Mouse (Mus musculus): ENCODE data around the gene Elof1. TPM values are rescaled to one million over a fixed set of nuclear protein-coding genes. Genes with fewer than 3 reads are reported as not detected.
"Not testable (repeated sequence)": the region's sequence is repeated elsewhere in the genome, so short reads cannot be mapped to it uniquely, and the experiment has no call there.

Elof1 gene
- polyA plus RNA-seq, 1 experiment: 12.4 TPM

GRCm38 (mm10) chr9:22085022-22085834 is 31.7 kb downstream of the Elof1 start, which contains the start of gene Ecsit:
Gene Ecsit, minus strand, starts transcription at chr9:22085438.
- H3K9me3 ChIP-seq (ENCODE audit: control insufficient read depth, low read length): no peaks in the 10 kb centered on the region
- TF ChIP-seq TAL1 (IDR thresholded peaks at IDR 0.05; ENCODE audit: low read length) (no peak), GATA1 (IDR thresholded peaks at IDR 0.05; ENCODE audit: low read length) (no peak)

GRCm38 (mm10) chr9:22084667-22085021 is 32.3 kb downstream of the Elof1 start:
- peaks cover 26% of the 10 kb centered on the region for H3K4me1 ChIP-seq (ENCODE audit: control insufficient read depth)
- H3K36me3 ChIP-seq (ENCODE audit: control insufficient read depth): peaks cover 16% of the 10 kb centered on the region
- TF ChIP-seq GATA1 (IDR thresholded peaks at IDR 0.05; ENCODE audit: low read length) (no peak), TAL1 (IDR thresholded peaks at IDR 0.05; ENCODE audit: low read length) (no peak)
- peak overlapping the region; percentile 78 for H3K4me3 ChIP-seq (replicated peaks)
- no peaks in the 10 kb centered on the region for H3K9me3 ChIP-seq (ENCODE audit: control insufficient read depth, low read length)
- H3K27me3 ChIP-seq (ENCODE audit: control insufficient read depth): 0 out of 2 replicates have a peak, but pooled peaks cover 2% of the 10 kb centered on the region

More at GRCm38 (mm10) chr9:22085022-22085834, 31.7 kb downstream of the Elof1 start, which contains the start of gene Ecsit:
- peak within 1 kb of the TSS; percentile 78 for H3K4me3 ChIP-seq (replicated peaks)
- peaks cover 26% of the 10 kb centered on the region for H3K4me1 ChIP-seq (ENCODE audit: control insufficient read depth)
- H3K36me3 ChIP-seq (ENCODE audit: control insufficient read depth): peaks cover 14% of the 10 kb centered on the region
- peaks cover 6% of the 10 kb centered on the region; the same call in 1 of the 2 replicates for H3K27me3 ChIP-seq (ENCODE audit: control insufficient read depth)

- no peaks in the 10 kb centered on the region for H3K9me3 ChIP-seq (ENCODE audit: control insufficient read depth, low read length)
- no peak overlapping the region for H3K4me3 ChIP-seq (replicated peaks)
- H3K36me3 ChIP-seq (ENCODE audit: control insufficient read depth): peaks cover 64% of the 10 kb centered on the region
- no peaks in the 10 kb centered on the region for H3K27me3 ChIP-seq (ENCODE audit: control insufficient read depth)
- peaks cover 7% of the 10 kb centered on the region for H3K4me1 ChIP-seq (ENCODE audit: control insufficient read depth)
- TF ChIP-seq GATA1 (IDR thresholded peaks at IDR 0.05; ENCODE audit: low read length) (no peak), TAL1 (IDR thresholded peaks at IDR 0.05; ENCODE audit: low read length) (no peak)
Observed at GRCm38 (mm10) chr9:22076223-22076622, 40.7 kb downstream of the Elof1 start.

GRCm38 (mm10) chr9:22075778-22076177 is 41.2 kb downstream of the Elof1 start:
- not testable (repeated sequence) for H3K4me3 ChIP-seq (replicated peaks); H3K4me1 ChIP-seq (ENCODE audit: control insufficient read depth); H3K9me3 ChIP-seq (ENCODE audit: control insufficient read depth, low read length); H3K27me3 ChIP-seq (ENCODE audit: control insufficient read depth)
- peaks cover 64% of the 10 kb centered on the region for H3K36me3 ChIP-seq (ENCODE audit: control insufficient read depth)

GRCm38 (mm10) chr9:22072276-22072675 is 44.7 kb downstream of the Elof1 start:
- Histone ChIP-seq H3K4me1 (ENCODE audit: control insufficient read depth) (peaks cover 23% of the 10 kb centered on the region), H3K9me3 (ENCODE audit: control insufficient read depth, low read length) (no peaks in the 10 kb centered on the region), H3K36me3 (ENCODE audit: control insufficient read depth) (peaks cover 69% of the 10 kb centered on the region), H3K27me3 (ENCODE audit: control insufficient read depth) (no peaks in the 10 kb centered on the region), H3K4me3 (replicated peaks) (no peak overlapping the region)
- TF ChIP-seq TAL1 (IDR thresholded peaks at IDR 0.05; ENCODE audit: low read length) (no peak), GATA1 (IDR thresholded peaks at IDR 0.05; ENCODE audit: low read length) (no peak)

- Histone ChIP-seq H3K9me3 (ENCODE audit: control insufficient read depth, low read length) (no peaks in the 10 kb centered on the region), H3K4me1 (ENCODE audit: control insufficient read depth) (peaks cover 23% of the 10 kb centered on the region), H3K4me3 (replicated peaks) (peak within 1 kb of the TSS; percentile 88), H3K27me3 (ENCODE audit: control insufficient read depth) (no peaks in the 10 kb centered on the region), H3K36me3 (ENCODE audit: control insufficient read depth) (peaks cover 67% of the 10 kb centered on the region)
- TF ChIP-seq TAL1 (IDR thresholded peaks at IDR 0.05; ENCODE audit: low read length): no peak
- TF ChIP-seq GATA1 (IDR thresholded peaks at IDR 0.05; ENCODE audit: low read length): no peak
Observed at GRCm38 (mm10) chr9:22070791-22071573, 46.0 kb downstream of the Elof1 start, which contains the start of the genes Gm49318 and Zfp653. Gene Gm49318, minus strand, starts transcription at chr9:22071259. Gene Zfp653, minus strand, starts transcription at chr9:22071376.

- Histone ChIP-seq H3K4me1 (ENCODE audit: control insufficient read depth) (peaks cover 25% of the 10 kb centered on the region), H3K27me3 (ENCODE audit: control insufficient read depth) (no peaks in the 10 kb centered on the region), H3K36me3 (ENCODE audit: control insufficient read depth) (peaks cover 72% of the 10 kb centered on the region), H3K9me3 (ENCODE audit: control insufficient read depth, low read length) (no peaks in the 10 kb centered on the region), H3K4me3 (replicated peaks) (peak overlapping the region; percentile 88)
- TF ChIP-seq GATA1 (IDR thresholded peaks at IDR 0.05; ENCODE audit: low read length): no peak
Observed at GRCm38 (mm10) chr9:22069881-22070553, 47.0 kb downstream of the Elof1 start.

- Histone ChIP-seq H3K36me3 (ENCODE audit: control insufficient read depth) (peaks cover 72% of the 10 kb centered on the region), H3K4me1 (ENCODE audit: control insufficient read depth) (peaks cover 26% of the 10 kb centered on the region), H3K4me3 (replicated peaks) (no peak overlapping the region), H3K9me3 (ENCODE audit: control insufficient read depth, low read length) (no peaks in the 10 kb centered on the region), H3K27me3 (ENCODE audit: control insufficient read depth) (no peaks in the 10 kb centered on the region)
- TF ChIP-seq GATA1 (IDR thresholded peaks at IDR 0.05; ENCODE audit: low read length) (no peak), TAL1 (IDR thresholded peaks at IDR 0.05; ENCODE audit: low read length) (no peak)
Observed at GRCm38 (mm10) chr9:22067195-22067594, 49.8 kb downstream of the Elof1 start.

- no peaks in the 10 kb centered on the region for H3K27me3 ChIP-seq (ENCODE audit: control insufficient read depth)
- no peaks in the 10 kb centered on the region for H3K9me3 ChIP-seq (ENCODE audit: control insufficient read depth, low read length)
- TF ChIP-seq GATA1 (IDR thresholded peaks at IDR 0.05; ENCODE audit: low read length): no peak
- TF ChIP-seq TAL1 (IDR thresholded peaks at IDR 0.05; ENCODE audit: low read length): no peak
- H3K4me3 ChIP-seq (replicated peaks): no peak overlapping the region
- H3K4me1 ChIP-seq (ENCODE audit: control insufficient read depth): peaks cover 22% of the 10 kb centered on the region
- H3K36me3 ChIP-seq (ENCODE audit: control insufficient read depth): peaks cover 77% of the 10 kb centered on the region
Observed at GRCm38 (mm10) chr9:22066433-22066832, 50.5 kb downstream of the Elof1 start.

Data from erythroblast, embryonic 14.5 days (primary cell).